Mouse (Mus musculus): ENCODE results near the gene H60c.
"Not testable (repeated sequence)": the region's sequence is repeated elsewhere in the genome, so short reads cannot be mapped to it uniquely, and the experiment has no call there.

Gene H60c

GRCm38 (mm10) chr10:3267671-3268070 is at the start of gene H60c:
TSS of gene H60c (minus strand) at chr10:3267771.
- no peak for DNase-seq

GRCm38 (mm10) chr10:3308821-3309206 is 41.2 kb upstream of the H60c start:
- DNase-seq: no peak

GRCm38 (mm10) chr10:3308180-3308820 is 40.7 kb upstream of the H60c start:
- no peak for DNase-seq

DNA sequence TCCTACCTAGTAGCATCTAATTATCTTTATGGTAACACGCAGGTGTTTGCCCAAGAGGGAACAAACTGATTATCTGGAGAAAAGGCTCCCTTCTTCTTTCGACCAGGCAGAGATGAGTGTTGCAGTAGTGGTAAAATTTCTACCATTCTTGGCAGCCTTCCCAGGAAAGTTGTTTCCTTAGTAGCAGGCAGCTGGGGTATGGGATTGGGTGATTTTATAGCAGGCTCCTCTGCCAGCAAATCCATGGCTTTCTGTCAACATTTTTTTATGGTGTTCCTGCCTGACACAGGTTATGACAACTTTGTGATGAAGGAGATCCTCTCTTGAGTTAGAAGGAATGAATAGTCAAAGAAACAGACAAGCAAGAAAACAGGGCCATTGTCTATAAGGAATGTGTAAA is 40.2 kb upstream of the H60c start:
- peak in 1 of 2 experiments; percentile 13 for DNase-seq

GRCm38 (mm10) chr10:3293969-3294368 is 26.4 kb upstream of the H60c start:
- DNase-seq: no peak

- DNase-seq: peak; percentile 29 to 52
Measured at GRCm38 (mm10) chr10:3281047-3281446, 13.5 kb upstream of the H60c start.

- no peak for DNase-seq
Measured at GRCm38 (mm10) chr10:3274065-3274464, 6.5 kb upstream of the H60c start.

GRCm38 (mm10) chr10:3271036-3271435 is 3.5 kb upstream of the H60c start:
- peak; percentile 63 to 75 for DNase-seq

DNA sequence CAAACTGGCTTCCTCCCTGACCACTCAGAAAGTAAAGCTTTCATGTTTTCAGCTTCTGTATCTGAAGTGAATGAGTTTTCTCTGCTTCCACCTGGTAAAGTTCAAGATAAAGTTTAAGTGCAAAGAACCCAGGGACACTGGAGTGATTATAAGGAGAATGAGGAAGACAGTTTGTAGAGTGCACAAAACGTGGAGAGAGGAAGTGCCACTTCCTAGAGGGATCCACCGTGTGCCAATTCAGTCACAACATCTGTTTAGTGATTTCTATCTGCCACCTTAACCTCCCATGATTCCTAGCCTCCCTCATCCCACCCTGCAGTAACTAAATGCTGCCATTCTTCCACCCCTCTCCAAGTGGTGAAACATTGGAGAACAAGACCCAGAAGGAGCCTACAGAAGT is 842 bp downstream of the H60c start:
- no peak for DNase-seq

- no peak for DNase-seq
Measured at GRCm38 (mm10) chr10:3262784-3263183, 4.8 kb downstream of the H60c start.

DNA sequence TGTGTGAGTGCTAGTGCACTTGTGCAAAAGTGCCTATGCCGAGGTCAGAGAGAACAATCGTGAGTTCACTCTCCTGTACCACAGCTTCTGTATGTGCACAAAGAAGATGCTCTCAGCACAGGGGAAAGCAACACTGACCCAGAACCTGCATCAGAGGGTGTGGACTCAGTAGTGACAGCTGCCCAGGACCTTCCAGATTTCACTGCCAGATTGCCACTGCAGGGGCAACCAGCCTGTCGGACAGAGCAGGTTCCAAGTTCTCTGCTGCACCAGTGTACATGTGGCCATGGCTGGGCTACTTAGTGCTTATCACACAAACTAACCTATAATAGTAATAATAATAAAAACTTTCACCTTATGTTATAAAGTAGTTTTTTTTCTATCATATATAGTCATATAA is 10.2 kb downstream of the H60c start:
- DNase-seq: no peak

GRCm38 (mm10) chr10:3238436-3238835 is 29.1 kb downstream of the H60c start:
- not testable (repeated sequence) for DNase-seq

DNA sequence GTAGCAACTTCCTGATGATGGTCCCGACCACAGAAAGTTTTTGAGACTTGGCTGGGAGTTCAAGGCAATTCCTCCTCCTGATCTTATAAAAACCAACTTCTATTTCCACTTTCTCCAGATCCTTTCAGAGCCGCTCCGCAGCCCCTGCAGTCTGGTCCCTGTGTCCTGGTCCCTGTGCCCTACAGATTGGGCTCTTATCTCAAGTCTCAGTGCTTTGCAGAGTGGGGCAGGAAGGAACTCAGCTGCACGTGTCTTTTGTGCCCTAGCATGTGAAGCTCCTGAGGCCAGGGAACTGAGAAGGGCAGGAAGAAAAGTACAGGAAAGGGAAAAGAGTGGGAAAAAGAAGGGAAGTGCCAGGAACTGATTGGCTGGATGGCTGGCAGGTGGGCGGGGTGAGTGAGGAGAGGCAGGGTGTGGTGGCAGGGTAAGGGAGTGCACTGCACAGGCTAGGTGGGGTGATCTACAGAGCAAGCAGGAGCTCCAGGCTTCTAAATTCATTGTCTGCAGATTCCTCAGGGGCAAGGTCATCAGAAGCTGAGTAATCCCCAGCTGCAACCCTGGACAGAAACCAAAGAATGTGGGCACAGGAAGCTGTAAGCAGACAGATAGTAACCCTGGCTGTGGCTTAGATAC is 30.8 kb downstream of the H60c start:
- DNase-seq: peak; percentile 16 to 18

DNA sequence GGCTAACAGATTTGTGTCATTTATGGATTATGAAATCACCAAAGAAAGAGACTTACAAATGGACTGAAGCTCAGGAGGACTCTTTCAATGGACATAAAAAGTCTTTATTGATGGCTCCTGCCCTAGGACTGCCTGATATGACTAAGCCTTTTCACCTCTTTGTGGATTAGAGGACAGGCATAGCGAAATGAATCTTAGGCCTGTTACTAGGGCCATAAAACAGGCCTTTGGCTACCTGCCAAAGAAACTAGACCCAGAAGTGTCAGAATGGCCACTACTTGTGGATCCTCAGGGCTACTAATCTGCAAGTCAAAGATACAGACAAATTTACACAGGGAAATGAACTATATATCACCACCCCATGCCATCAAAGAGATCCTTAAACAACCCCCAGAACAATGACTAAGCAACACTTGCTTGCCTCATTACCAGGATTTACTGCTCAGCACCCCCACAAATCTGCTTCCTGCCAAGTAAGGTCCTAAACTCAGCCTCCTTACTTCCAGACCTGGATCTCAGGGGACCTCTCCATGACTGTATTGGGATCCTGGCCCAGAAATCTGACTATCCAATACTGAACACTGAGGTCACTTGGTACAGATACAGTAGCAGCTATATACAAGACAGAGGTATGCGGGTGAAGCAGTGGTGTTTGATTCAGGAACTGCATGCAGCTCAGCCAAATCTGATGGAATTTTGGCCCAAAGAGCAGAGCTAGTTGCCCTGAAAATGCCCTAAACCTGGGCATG is 39.0 kb downstream of the H60c start:
- DNase-seq: no peak

Measured in lung, adult 18-20 months (tissue).